Mouse (Mus musculus) kidney, postnatal 10 days (tissue): ENCODE data around the gene Cdc34.

Experiments
- DNase-seq: peaks from one replicate; pipeline ENCODE4 v3.0.0; 2021; ENCODE audit warnings: mixed read lengths

The Cdc34 gene

GRCm38 (mm10) chr10:79681591-79682245 lies at the start of gene Cdc34:
Gene Cdc34 (plus strand): TSS chr10:79682195.
- DNase-seq, result peak; percentile 99

- no peak for DNase-seq
Measured at GRCm38 (mm10) chr10:79633006-79633777, 48.8 kb upstream of the Cdc34 start.

GRCm38 (mm10) chr10:79636287-79636686 lies 45.7 kb upstream of the Cdc34 start:
- no peak for DNase-seq

DNA sequence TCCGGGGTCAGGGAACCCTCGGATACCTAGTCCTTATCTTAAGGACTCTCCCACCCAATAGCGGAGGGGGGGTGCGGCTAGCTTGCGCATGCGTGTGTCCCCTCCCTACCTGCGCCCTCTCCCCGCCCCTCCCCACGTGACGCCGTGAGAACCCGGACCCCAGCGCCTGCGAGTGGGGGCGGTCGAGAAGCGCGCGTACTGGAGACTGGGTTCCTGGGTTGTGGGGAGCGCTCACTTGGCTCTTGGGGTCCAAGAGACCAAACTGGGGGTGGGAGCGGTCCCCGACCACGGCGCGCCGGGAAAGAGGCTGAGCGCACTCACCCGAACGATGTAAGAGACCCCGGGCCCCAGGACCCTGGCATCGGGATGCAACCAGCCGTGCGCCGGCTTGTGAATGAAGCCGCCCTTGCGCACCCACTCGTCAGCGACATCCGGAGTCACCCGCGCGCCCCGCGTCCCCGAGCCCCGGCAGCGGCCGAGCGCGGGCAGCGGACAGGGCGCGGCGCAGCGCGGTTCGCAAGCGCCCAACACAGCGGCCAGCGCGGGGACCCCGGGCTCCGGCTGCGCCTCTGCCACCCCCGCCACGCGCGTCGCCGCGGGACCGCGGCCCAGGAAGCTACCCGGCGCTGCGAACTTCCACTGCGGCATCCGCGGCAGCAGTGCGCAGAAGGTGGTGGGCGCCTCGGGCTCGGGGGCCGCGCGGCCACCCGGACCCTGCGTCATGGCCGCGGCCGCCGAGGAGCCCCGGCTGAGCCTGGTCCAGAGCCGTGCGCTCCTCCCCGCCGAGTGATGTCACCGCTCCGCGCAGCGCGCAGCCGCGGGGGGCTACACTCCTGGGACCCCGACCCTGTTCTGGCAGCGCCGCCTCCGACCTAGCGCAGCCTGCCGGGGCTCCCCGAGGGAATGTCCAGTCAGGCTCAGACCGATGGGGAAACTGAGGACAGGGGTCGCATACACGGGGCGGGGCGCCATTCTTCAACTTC lies 44.6 kb upstream of the Cdc34 start, which contains the start of gene Shc2:
Shc2 (minus strand) TSS at position 791 of the 983 bp plus-strand sequence.
- peak; percentile 71 for DNase-seq

GRCm38 (mm10) chr10:79638486-79639204 lies 43.4 kb upstream of the Cdc34 start:
- peak; percentile 51 for DNase-seq

GRCm38 (mm10) chr10:79645711-79646110 lies 36.3 kb upstream of the Cdc34 start, which contains the start of gene Odf3l2:
Gene Odf3l2 (minus strand): TSS chr10:79645738.
- DNase-seq, result no peak

GRCm38 (mm10) chr10:79649070-79649751 lies 32.8 kb upstream of the Cdc34 start:
- DNase-seq, result peak; percentile 86

GRCm38 (mm10) chr10:79652789-79653188 lies 29.2 kb upstream of the Cdc34 start:
- no peak for DNase-seq

GRCm38 (mm10) chr10:79654946-79655395 lies 27.0 kb upstream of the Cdc34 start:
- DNase-seq, result no peak

DNA sequence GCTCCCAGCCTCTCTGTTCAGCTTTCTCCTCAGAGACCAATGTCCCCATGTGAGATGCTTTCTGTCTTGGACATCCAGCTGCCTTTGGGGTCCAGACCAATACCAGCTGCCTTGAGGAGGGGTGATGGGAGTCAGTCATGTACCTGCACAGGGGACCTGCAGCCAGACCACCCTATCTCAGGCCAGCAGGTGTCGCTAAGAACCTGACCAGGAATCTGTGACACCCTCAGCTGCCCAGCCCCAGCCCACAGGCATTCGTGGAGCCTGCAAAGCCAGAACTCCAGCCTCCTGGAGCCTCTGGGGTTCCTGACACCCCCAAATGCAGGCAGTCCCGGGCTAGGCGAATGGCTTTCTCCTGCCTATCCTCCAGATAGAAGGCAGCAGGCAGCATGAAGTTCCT lies 23.2 kb upstream of the Cdc34 start:
- peak; percentile 64 for DNase-seq

- peak; percentile 31 for DNase-seq
Measured at GRCm38 (mm10) chr10:79660298-79660697, 21.7 kb upstream of the Cdc34 start.

GRCm38 (mm10) chr10:79661861-79662260 lies 20.1 kb upstream of the Cdc34 start:
- peak; percentile 30 for DNase-seq

GRCm38 (mm10) chr10:79664131-79664665 lies 17.8 kb upstream of the Cdc34 start, which contains the start of gene Madcam1:
Gene Madcam1 (plus strand): TSS chr10:79664559.
- peak; percentile 84 for DNase-seq

DNA sequence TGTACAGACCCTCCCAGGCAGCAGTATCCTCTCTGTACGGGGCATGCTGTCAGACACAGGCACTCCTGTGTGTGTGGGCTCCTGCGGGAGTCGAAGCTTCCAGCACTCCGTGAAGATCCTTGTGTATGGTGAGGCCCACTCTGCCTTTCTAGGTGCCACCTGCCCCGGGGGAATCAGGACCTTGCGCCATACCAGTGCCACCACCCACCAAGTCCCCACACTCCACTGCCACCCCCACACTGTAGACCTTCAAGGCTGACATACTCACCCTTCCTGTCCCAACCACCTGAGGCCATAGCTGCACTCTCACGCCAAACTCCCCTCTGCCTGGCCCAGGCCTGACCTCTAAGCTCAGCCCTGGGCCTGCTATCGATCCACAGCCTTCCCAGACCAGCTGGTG lies 16.9 kb upstream of the Cdc34 start:
- DNase-seq, result no peak

DNA sequence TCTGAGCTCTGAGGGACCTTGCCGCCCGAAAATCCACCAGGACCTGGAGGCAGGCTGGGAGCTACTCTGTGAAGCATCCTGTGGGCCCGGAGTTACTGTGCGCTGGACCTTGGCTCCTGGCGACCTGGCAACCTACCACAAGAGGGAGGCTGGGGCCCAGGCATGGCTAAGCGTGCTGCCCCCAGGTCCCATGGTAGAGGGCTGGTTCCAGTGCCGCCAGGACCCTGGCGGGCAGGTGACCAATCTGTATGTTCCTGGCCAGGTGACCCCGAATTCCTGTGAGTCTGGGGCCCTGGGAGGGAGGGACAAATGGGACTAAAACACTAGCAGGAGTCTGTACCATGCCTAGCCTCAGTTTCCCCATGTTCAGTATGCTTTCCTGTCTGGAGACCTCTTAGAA lies 15.5 kb upstream of the Cdc34 start:
- DNase-seq, result no peak

DNA sequence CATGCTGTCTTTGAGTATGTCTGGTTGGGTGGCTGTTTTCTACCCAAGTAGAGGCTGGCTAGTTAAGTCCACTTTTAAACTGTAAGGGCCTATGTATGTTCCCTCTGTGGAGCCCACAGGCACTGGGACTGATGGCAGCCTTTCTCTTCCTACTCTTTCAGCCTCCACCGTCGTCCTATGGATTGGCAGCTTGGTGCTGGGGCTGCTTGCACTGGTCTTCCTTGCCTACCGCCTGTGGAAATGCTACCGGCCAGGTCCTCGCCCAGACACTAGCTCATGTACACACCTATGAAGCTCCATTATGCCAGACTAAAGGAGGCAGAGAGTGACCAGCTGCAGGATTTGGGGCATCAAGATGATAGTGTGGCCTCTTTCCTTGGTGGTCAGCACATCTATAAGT lies 13.9 kb upstream of the Cdc34 start:
- no peak for DNase-seq

DNA sequence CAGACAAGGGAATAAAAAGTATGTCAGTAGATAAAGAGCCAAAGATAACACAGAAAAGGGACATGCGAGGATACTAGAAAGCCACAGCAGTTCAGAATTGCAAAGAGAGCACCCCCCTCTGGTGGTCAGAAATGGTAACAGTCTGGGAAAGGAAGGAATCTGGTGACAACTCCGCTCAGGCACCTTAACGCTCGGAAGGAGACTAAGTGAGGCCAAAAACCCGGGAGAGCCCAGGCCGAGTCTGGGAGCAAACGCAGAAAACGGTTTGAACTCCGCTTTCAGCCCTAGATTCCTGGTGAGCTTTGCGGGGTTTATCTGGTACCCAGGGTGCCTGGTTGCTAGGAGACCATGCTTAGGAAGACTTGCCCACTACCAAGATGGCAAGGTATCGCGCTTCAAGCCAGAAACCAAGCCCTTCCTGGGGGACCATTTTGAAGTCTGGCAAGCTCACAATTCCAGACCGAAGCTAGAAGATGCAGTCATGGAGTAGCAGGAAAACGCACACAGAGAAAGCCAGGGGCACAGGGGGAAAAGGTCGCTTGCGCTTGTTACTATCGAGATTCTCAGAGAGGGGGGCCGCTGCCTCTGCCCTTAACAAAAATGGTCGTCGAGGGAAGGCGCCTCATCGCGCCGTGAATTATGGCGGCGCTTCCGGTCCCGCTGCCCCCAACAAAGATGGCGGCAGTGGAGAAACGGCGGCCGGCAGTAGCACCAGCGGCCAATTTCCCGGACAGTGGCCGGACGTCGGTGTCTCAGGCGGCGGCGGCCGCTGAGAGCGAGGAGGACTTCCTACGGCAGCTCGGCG lies 13.0 kb upstream of the Cdc34 start, which contains the start of gene Tpgs1:
Tpgs1 (plus strand) TSS at position 599 of the 805 bp plus-strand sequence.
- peak; percentile 93 for DNase-seq

- DNase-seq, result peak; percentile 86
Measured at GRCm38 (mm10) chr10:79669576-79670057, 12.4 kb upstream of the Cdc34 start.

GRCm38 (mm10) chr10:79670071-79670888 lies 11.7 kb upstream of the Cdc34 start:
- no peak for DNase-seq
